Mouse (Mus musculus): ENCODE data around the gene Tppp2. TPM values are rescaled to one million over a fixed set of nuclear protein-coding genes. Genes with fewer than 3 reads are reported as not detected.

The Tppp2 gene
- polyA plus RNA-seq (2015; fragmentation: Illumina TruSeq; extraction: RNeasy Lipid Tissue Mini Kit (QIAGEN cat#74804); ENCODE audit: insufficient read depth, low replicate concordance) = not detected

DNA sequence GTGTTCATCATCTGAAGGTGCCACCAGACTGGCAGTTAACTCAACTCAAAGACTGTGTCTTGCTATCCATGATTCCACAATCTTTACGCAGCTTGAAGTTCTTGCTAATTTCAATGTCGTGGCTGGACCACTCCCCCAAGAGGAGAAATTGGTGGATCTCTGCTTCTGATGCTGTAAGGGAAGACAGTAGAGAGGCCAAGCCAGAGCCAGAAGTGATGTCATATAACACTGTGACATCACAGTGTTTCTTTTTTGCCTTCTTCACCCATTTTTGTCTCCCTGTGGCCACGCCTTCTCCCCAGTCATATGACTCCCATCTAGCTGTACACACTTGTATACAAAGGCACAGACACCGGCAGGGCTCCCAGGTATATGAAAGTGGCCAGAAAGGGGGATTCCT, at the start of gene Tppp2:
Gene Tppp2 (plus strand): TSS at position 301 of the 400 bp plus-strand sequence.

DNA sequence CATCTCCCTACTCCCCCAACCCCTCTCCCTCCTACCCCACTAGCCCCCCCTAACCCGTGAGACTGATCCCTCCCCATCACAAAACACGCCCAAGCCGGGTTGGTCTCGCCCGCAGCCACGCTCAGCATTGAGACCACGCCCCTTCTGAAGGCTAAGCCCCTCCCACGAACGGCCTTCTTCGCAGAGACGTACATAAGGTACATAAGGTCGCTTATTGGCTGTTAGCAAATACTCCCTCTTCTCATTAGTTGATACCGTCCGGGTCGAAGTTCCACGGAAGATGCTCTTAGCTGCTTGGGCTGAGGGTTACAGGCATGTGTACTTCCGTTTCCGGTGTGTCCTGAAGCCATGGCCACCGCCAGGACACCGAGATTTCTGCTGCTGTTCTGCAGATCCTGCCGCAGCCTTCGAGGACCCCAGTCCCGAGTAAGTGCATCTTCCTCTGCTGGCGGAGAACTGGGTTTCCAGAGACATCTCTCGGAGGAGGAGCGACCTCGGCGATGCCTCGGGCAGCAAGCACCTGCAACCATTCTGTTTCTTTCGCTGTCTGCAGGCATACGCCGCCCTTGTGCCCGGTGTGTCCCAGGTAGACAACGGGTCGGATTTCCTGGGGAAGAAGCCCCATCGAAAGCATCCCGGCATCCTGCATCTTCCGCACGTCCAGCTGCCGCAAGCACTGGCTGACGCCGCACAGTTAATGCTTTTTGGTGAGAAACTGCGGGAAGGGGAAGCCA, 33.5 kb upstream of the Tppp2 start, which contains the start of gene Mettl17:
Gene Mettl17 (plus strand): TSS at position 245 of the 734 bp plus-strand sequence.

DNA sequence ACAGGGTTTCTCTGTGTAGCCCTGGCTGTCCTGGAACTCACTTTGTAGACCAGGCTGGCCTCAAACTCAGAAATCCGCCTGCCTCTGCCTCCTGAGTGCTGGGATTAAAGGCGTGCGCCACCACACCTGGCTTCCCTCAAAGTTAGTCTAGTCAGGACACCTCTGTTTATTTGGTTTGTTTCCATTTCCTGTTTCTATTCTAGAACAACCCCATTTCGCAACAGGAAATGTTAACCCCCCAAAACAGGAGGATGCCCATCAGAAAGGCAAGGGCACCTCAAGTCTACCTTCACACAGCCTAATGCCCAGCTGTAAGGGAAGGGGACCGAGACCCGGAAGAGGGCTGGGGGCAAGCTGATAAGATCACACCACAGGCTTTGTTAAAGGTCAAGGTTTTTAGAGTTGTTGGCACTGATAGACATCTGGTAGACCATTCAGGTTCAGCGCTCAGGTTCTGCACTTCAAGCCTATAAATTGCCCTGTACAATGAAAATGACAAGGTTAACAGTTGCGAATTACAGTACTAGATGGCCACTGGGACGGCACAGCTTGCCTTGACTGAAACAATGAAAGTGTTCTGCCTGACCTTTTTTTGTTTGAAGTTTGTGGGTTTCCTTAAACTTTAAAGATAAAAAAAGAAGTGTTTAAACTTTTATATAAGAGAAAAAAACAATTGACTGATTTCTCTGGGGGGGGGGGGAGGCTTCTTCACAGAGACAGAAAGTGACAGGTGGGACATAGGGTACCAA, 25.9 kb upstream of the Tppp2 start, which contains the start of gene Slc39a2:
Gene Slc39a2 (plus strand): TSS at position 699 of the 749 bp plus-strand sequence.

DNA sequence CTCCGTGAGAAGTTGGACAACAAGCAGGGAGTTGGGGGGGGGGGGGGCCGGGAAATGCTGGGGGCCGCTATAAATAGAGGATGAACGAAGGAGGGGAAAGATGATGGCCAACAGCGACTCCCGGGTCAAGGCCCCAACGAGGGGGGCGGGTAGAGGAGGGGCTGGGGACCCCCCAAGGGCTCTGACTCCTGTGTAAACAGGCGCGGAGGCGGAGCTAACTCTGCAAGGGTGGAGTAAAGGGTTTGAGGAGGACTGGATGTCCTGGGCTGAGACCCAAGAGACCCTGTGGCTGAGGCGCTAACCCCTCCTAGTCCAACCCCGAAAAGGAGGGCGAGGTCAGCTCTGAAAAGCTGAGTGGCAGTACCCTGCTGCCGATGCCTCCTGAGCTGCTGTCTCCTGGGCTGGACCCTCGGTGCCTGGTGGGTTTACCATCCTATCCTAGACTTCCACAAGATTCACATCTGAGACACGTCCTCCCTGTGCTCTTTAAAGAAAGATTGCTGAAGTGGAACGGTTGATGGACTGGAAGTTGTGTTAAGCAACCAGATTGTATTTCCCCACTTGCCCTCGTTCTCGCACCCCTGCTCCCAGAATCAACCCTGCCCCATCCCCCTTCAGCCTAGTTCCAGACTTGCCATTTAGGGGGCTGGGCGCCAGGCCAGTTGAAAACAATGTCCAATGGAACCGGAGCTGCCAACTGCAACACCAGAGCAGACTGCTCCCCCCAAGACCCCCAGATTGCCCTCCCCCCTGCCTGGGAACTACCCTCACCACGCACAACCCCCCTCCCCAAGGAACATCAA, 4.1 kb upstream of the Tppp2 start, which contains the start of gene Ndrg2:
Gene Ndrg2 (minus strand): TSS at position 199 of the 803 bp plus-strand sequence.

DNA sequence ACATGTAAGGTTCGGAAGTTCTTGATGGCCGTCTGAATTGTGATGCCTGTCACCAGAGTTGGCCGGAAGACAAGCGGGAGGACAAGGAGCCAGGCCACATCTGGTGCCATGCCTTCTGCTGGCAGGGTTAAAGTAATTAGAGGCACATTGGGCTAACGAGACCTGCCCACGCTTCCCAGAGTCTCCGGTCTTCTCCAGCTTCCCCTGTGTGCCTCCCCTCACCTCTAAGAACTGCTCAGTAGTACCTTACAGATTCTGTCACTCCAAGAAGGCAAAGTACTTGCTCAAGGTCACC, 4.3 kb downstream of the Tppp2 start, which contains the start of gene Rnase13:
Gene Rnase13 (minus strand): TSS at position 203 of the 295 bp plus-strand sequence.

Other genes starting within 250 kb of the Tppp2 start
- not detected for gene Gm17079, start 223.0 kb upstream of the Tppp2 start, polyA plus RNA-seq (2015; fragmentation: Illumina TruSeq; extraction: RNeasy Lipid Tissue Mini Kit (QIAGEN cat#74804); ENCODE audit: insufficient read depth, low replicate concordance)
- not detected for gene Gm5800, start 201.2 kb upstream of the Tppp2 start, polyA plus RNA-seq (2015; fragmentation: Illumina TruSeq; extraction: RNeasy Lipid Tissue Mini Kit (QIAGEN cat#74804); ENCODE audit: insufficient read depth, low replicate concordance)
- gene Ang4, start 144.8 kb upstream of the Tppp2 start, polyA plus RNA-seq (2015; fragmentation: Illumina TruSeq; extraction: RNeasy Lipid Tissue Mini Kit (QIAGEN cat#74804); ENCODE audit: insufficient read depth, low replicate concordance) = not detected
- gene AY358078, start 118.4 kb upstream of the Tppp2 start, polyA plus RNA-seq (2015; fragmentation: Illumina TruSeq; extraction: RNeasy Lipid Tissue Mini Kit (QIAGEN cat#74804); ENCODE audit: insufficient read depth, low replicate concordance) = not detected
- gene Ear6, start 64.7 kb upstream of the Tppp2 start, polyA plus RNA-seq (2015; fragmentation: Illumina TruSeq; extraction: RNeasy Lipid Tissue Mini Kit (QIAGEN cat#74804); ENCODE audit: insufficient read depth, low replicate concordance) = not detected
- 32.9 TPM for gene Mettl17, start 33.6 kb upstream of the Tppp2 start, polyA plus RNA-seq (2015; fragmentation: Illumina TruSeq; extraction: RNeasy Lipid Tissue Mini Kit (QIAGEN cat#74804); ENCODE audit: insufficient read depth, low replicate concordance)
- gene Slc39a2, start 25.5 kb upstream of the Tppp2 start, polyA plus RNA-seq (2015; fragmentation: Illumina TruSeq; extraction: RNeasy Lipid Tissue Mini Kit (QIAGEN cat#74804); ENCODE audit: insufficient read depth, low replicate concordance) = 1.8 TPM
- 27.2 TPM for gene Ndrg2, start 4.3 kb upstream of the Tppp2 start, polyA plus RNA-seq (2015; fragmentation: Illumina TruSeq; extraction: RNeasy Lipid Tissue Mini Kit (QIAGEN cat#74804); ENCODE audit: insufficient read depth, low replicate concordance)
- not detected for gene Rnase13, start 4.3 kb downstream of the Tppp2 start, polyA plus RNA-seq (2015; fragmentation: Illumina TruSeq; extraction: RNeasy Lipid Tissue Mini Kit (QIAGEN cat#74804); ENCODE audit: insufficient read depth, low replicate concordance)
- gene Arhgef40, start 66.3 kb downstream of the Tppp2 start, polyA plus RNA-seq (2015; fragmentation: Illumina TruSeq; extraction: RNeasy Lipid Tissue Mini Kit (QIAGEN cat#74804); ENCODE audit: insufficient read depth, low replicate concordance) = 11.0 TPM
- gene Tmem253, start 97.2 kb downstream of the Tppp2 start, polyA plus RNA-seq (2015; fragmentation: Illumina TruSeq; extraction: RNeasy Lipid Tissue Mini Kit (QIAGEN cat#74804); ENCODE audit: insufficient read depth, low replicate concordance) = not detected
- 3.4 TPM for gene Zfp219, start 102.3 kb downstream of the Tppp2 start, polyA plus RNA-seq (2015; fragmentation: Illumina TruSeq; extraction: RNeasy Lipid Tissue Mini Kit (QIAGEN cat#74804); ENCODE audit: insufficient read depth, low replicate concordance)
- not detected for gene Olfr221, start 124.0 kb downstream of the Tppp2 start, polyA plus RNA-seq (2015; fragmentation: Illumina TruSeq; extraction: RNeasy Lipid Tissue Mini Kit (QIAGEN cat#74804); ENCODE audit: insufficient read depth, low replicate concordance)
- gene Hnrnpc, start 185.6 kb downstream of the Tppp2 start, polyA plus RNA-seq (2015; fragmentation: Illumina TruSeq; extraction: RNeasy Lipid Tissue Mini Kit (QIAGEN cat#74804); ENCODE audit: insufficient read depth, low replicate concordance) = 497 TPM
- gene Rpgrip1, start 192.3 kb downstream of the Tppp2 start, polyA plus RNA-seq (2015; fragmentation: Illumina TruSeq; extraction: RNeasy Lipid Tissue Mini Kit (QIAGEN cat#74804); ENCODE audit: insufficient read depth, low replicate concordance) = 44.6 TPM

Measured in spleen, adult 10 weeks (tissue).